Mouse (Mus musculus) ES-E14 (cell line): ENCODE results near the gene Svs3b. TPM values are rescaled to one million over a fixed set of nuclear protein-coding genes. Genes with fewer than 3 reads are reported as not detected.

Source experiments
- DNase-seq: peaks from one replicate; pipeline ENCODE4 v3.0.0-alpha.2; 2013; ENCODE audit warnings: low read depth, low spot score
- H3K27ac ChIP-seq: 2 replicates; pipeline ENCODE4 v1.5.1; 2012; ENCODE audit warnings: low read depth, mild to moderate bottlenecking, low read length, moderate library complexity, mixed read lengths; ENCODE audit not compliant: poor library complexity, insufficient read depth, severe bottlenecking
- H3K36me3 ChIP-seq: 2 replicates; pipeline ENCODE4 v1.6.1; 2012; ENCODE audit warnings: mild to moderate bottlenecking, low read length, moderate library complexity, mixed read lengths; ENCODE audit not compliant: control insufficient read depth, poor library complexity, insufficient read depth, severe bottlenecking
- H3K4me1 ChIP-seq, 2 experiments: fragments of 150-350 bp in 1 of 2; sonication (generic) in 1 of 2; 2 replicates each; pipeline ENCODE4 v1.6.1; 2012; ENCODE audit warnings: low read length in 2 of 2, mild to moderate bottlenecking in 1 of 2, mixed read lengths in 1 of 2; ENCODE audit not compliant: control insufficient read depth in 2 of 2, insufficient read depth in 2 of 2, poor library complexity in 1 of 2
- H3K4me3 ChIP-seq, 2 experiments: fragments of 150-350 bp in 1 of 2; sonication (generic) in 1 of 2; 2 replicates each; pipeline ENCODE4 v1.5.1; 2012; ENCODE audit warnings: low read length in 2 of 2, low read depth in 1 of 2, mild to moderate bottlenecking in 1 of 2, mixed read lengths in 1 of 2; ENCODE audit not compliant: insufficient read depth in 1 of 2, poor library complexity in 1 of 2, severe bottlenecking in 1 of 2
- H3K9ac ChIP-seq: 2 replicates; pipeline ENCODE4 v1.6.1; 2012; ENCODE audit warnings: low read depth, mild to moderate bottlenecking, low read length, mixed read lengths; ENCODE audit not compliant: poor library complexity, insufficient read depth, severe bottlenecking
- H3K9me3 ChIP-seq: fragments of 150-350 bp; sonication (generic); 2 replicates; pipeline ENCODE4 v1.6.1; 2012; ENCODE audit warnings: low read depth, mild to moderate bottlenecking, low read length; ENCODE audit not compliant: control insufficient read depth, insufficient read depth
- CHD2 ChIP-seq: IDR thresholded peaks from 2 replicates; pipeline ENCODE4 v1.6.1; 2014; ENCODE audit warnings: mild to moderate bottlenecking, low read depth, low read length, inconsistent platforms
- HCFC1 ChIP-seq: IDR thresholded peaks from 2 replicates; pipeline ENCODE4 v1.6.1; 2012; ENCODE audit warnings: low read length, inconsistent platforms, borderline replicate concordance; ENCODE audit not compliant: insufficient read depth
- MAFK ChIP-seq: IDR thresholded peaks from 2 replicates; pipeline ENCODE4 v1.6.1; 2014; ENCODE audit warnings: mild to moderate bottlenecking, low read depth, low read length, inconsistent platforms; ENCODE audit not compliant: insufficient read depth
- ZC3H11A ChIP-seq: IDR thresholded peaks from 2 replicates; pipeline ENCODE4 v1.6.1; 2012; ENCODE audit warnings: low read depth, mild to moderate bottlenecking, inconsistent platforms, low read length, borderline replicate concordance
- ZNF384 ChIP-seq: IDR thresholded peaks from 2 replicates; pipeline ENCODE4 v1.6.1; 2012; ENCODE audit warnings: low read depth, low read length, inconsistent platforms
- in situ Hi-C, 2 experiments: fragments of 600-800 bp; cut with MboI; formaldehyde crosslinking; loops; one replicate each; pipeline ENCODE4 v1.15.1; 2025; ENCODE audit warnings: low sequenced_read_pairs in 2 of 2, inconsistent platforms in 1 of 2; ENCODE audit not compliant: unreplicated experiment in 2 of 2
- total RNA-seq: library from RNA; depleted of rRNA; stranded (reverse); fragments of 300-350 nt; gene quantifications from 2 replicates; pipeline ENCODE4 v1.2.3, GENCODE M21; 2012

Svs3b gene
- total RNA-seq, 1 experiment: not detected

GRCm38 (mm10) chr2:164228361-164229070 is 27.9 kb downstream of the Svs3b start:
- Histone ChIP-seq H3K9ac (no peak overlapping the region), H3K9me3 (no peaks in the 10 kb centered on the region), H3K27ac (no peak overlapping the region; the same call in 1 of the 2 replicates), H3K4me3 (no peak overlapping the region), H3K36me3 (no peaks in the 10 kb centered on the region), H3K4me1 (peaks cover 0 to 2% of the 10 kb centered on the region in 2 experiments; a peak in 1 of 4 replicates)
- in situ Hi-C loops: no loop called here
- no peak for DNase-seq
- no peak for TF ChIP-seq ZNF384
- no peak for TF ChIP-seq CHD2
- no peak for TF ChIP-seq HCFC1
- no peak for TF ChIP-seq ZC3H11A
- TF ChIP-seq MAFK: no peak

GRCm38 (mm10) chr2:164221522-164221921 is 34.9 kb downstream of the Svs3b start, which contains the start of gene Wfdc15b:
Gene Wfdc15b, minus strand, starts transcription at chr2:164221660.
- no peak within 1 kb of the TSS for H3K4me3 ChIP-seq
- no peak within 1 kb of the TSS for H3K9ac ChIP-seq
- no peaks in the 10 kb centered on the region for H3K36me3 ChIP-seq
- no peaks in the 10 kb centered on the region for H3K9me3 ChIP-seq
- no peak for TF ChIP-seq ZC3H11A
- TF ChIP-seq HCFC1: no peak
- TF ChIP-seq MAFK: no peak
- TF ChIP-seq ZNF384: no peak
- TF ChIP-seq CHD2: no peak
- in situ Hi-C loops: no loop called here
- DNase-seq: no peak
- H3K4me1 ChIP-seq: no peaks in the 10 kb centered on the region
- H3K27ac ChIP-seq: no peak within 1 kb of the TSS

- in situ Hi-C loops: no loop called here
- H3K4me1 ChIP-seq: no peaks in the 10 kb centered on the region
- DNase-seq: no peak
These were observed 37.1 kb downstream of the Svs3b start for GRCm38 (mm10) chr2:164219295-164219694.

GRCm38 (mm10) chr2:164212711-164213110 is 43.7 kb downstream of the Svs3b start:
- in situ Hi-C loops: no loop called here
- no peaks in the 10 kb centered on the region for H3K4me1 ChIP-seq
- H3K9ac ChIP-seq: no peak overlapping the region
- no peak overlapping the region for H3K27ac ChIP-seq
- H3K4me3 ChIP-seq: no peak overlapping the region
- TF ChIP-seq CHD2 (no peak), ZC3H11A (no peak), ZNF384 (no peak), MAFK (no peak), HCFC1 (no peak)
- no peaks in the 10 kb centered on the region for H3K9me3 ChIP-seq
- no peaks in the 10 kb centered on the region for H3K36me3 ChIP-seq
- no peak for DNase-seq

More at GRCm38 (mm10) chr2:164219295-164219694, 37.1 kb downstream of the Svs3b start:
- no peaks in the 10 kb centered on the region for H3K9me3 ChIP-seq
- H3K9ac ChIP-seq: no peak overlapping the region
- H3K27ac ChIP-seq: no peak overlapping the region
- H3K36me3 ChIP-seq: no peaks in the 10 kb centered on the region
- H3K4me3 ChIP-seq: no peak overlapping the region
- TF ChIP-seq CHD2: no peak
- no peak for TF ChIP-seq HCFC1
- TF ChIP-seq MAFK: no peak
- TF ChIP-seq ZNF384: no peak
- no peak for TF ChIP-seq ZC3H11A
